Mouse (Mus musculus) liver, embryonic 16.5 days (tissue): Measurements from ENCODE around the gene Rps21. TPM values are rescaled to one million over a fixed set of nuclear protein-coding genes. Genes with fewer than 3 reads are reported as not detected.
A peak's percentile ranks its signal among the peaks of the same experiment; 100 is the strongest.

Experiments used
- ATAC-seq: fragments of 200-750 bp; cut with Nextera tagmentation; 2 replicates; pipeline ENCODE4 v1.8.0; 2017; ENCODE audit warnings: low read depth, mild to moderate bottlenecking, moderate number of reproducible peaks, moderate library complexity
- H3K27ac ChIP-seq: fragments of 300-500 bp; sonication (generic); 2 replicates; pipeline ENCODE4 v1.5.1; 2014; ENCODE audit warnings: mild to moderate bottlenecking, low read length
- H3K27me3 ChIP-seq: fragments of 300-500 bp; sonication (generic); 2 replicates; pipeline ENCODE4 v1.6.1; 2014; ENCODE audit warnings: low read depth, low read length, mixed read lengths; ENCODE audit not compliant: control insufficient read depth, insufficient read depth
- H3K36me3 ChIP-seq: fragments of 300-500 bp; sonication (generic); 2 replicates; pipeline ENCODE4 v1.6.1; 2014; ENCODE audit warnings: mild to moderate bottlenecking; ENCODE audit not compliant: control insufficient read depth, insufficient read depth
- H3K4me1 ChIP-seq: fragments of 300-500 bp; sonication (generic); 2 replicates; pipeline ENCODE4 v1.6.1; 2014; ENCODE audit warnings: low read depth, low read length, mixed read lengths; ENCODE audit not compliant: control insufficient read depth
- H3K4me2 ChIP-seq: fragments of 300-500 bp; sonication (generic); 2 replicates; pipeline ENCODE4 v1.6.1; 2014; ENCODE audit warnings: low read depth, low read length, mixed read lengths
- H3K4me3 ChIP-seq: fragments of 300-500 bp; sonication (generic); 2 replicates; pipeline ENCODE4 v1.5.1; 2014; ENCODE audit warnings: low read depth, mild to moderate bottlenecking, low read length
- H3K9ac ChIP-seq: fragments of 300-500 bp; sonication (generic); 2 replicates; pipeline ENCODE4 v1.6.1; 2014; ENCODE audit warnings: low read depth, low read length
- H3K9me3 ChIP-seq: fragments of 300-500 bp; sonication (generic); replicated peaks from 2 replicates; pipeline ENCODE4 v1.6.1; 2016; ENCODE audit warnings: low read length; ENCODE audit not compliant: control insufficient read depth
- WGBS: fragments of 180-500 bp; shearing (Covaris S2); extraction: QIAGEN DNeasy Blood & Tissue Kit; methylation state at CpG from one replicate; pipeline ENCODE4 v1.1.7; 2014; ENCODE audit not compliant: insufficient replicate concordance; 5-methylcytosine and 5-hydroxymethylcytosine counted together
- polyA plus RNA-seq: library from polyadenylated mRNA; unstranded; fragments of >200 nt; fragmentation: Nextera tagmentation; extraction: Ambion mirVana; gene quantifications from 2 replicates; pipeline ENCODE4 v1.2.1, GENCODE M21; 2015

Rps21 gene
- polyA plus RNA-seq, 1 experiment from 2014 or later, result 262 TPM

GRCm38 (mm10) chr2:180271804-180272395 lies 14.7 kb downstream of the Rps21 start:
- Histone ChIP-seq H3K36me3 (no peaks in the 10 kb centered on the region), H3K27me3 (no peaks in the 10 kb centered on the region), H3K4me3 (no peak overlapping the region), H3K9ac (no peak overlapping the region), H3K4me1 (peaks cover 33% of the 10 kb centered on the region), H3K4me2 (peak overlapping the region; percentile 96), H3K9me3 (no peaks in the 10 kb centered on the region), H3K27ac (no peak overlapping the region)
- 79% methylated on average over 5 of the region's 5 CpGs for WGBS
- ATAC-seq, result no peak

- H3K27ac ChIP-seq, result peak overlapping the region; percentile 31; the same call in 1 of the 2 replicates
- H3K4me1 ChIP-seq, result peaks cover 37% of the 10 kb centered on the region
- H3K4me3 ChIP-seq, result peak overlapping the region; percentile 78
- 1% methylated on average over 30 of the region's 37 CpGs for WGBS
- H3K9ac ChIP-seq, result peak overlapping the region; percentile 82
- peak overlapping the region; percentile 96 for H3K4me2 ChIP-seq
- no peaks in the 10 kb centered on the region for H3K9me3 ChIP-seq
- H3K36me3 ChIP-seq, result no peaks in the 10 kb centered on the region
- H3K27me3 ChIP-seq, result no peaks in the 10 kb centered on the region
- ATAC-seq, result peak; percentile 43
Observed at GRCm38 (mm10) chr2:180272884-180273321, 15.7 kb downstream of the Rps21 start.

GRCm38 (mm10) chr2:180273394-180274244 lies 16.4 kb downstream of the Rps21 start, which contains the start of gene Cables2:
Gene Cables2 (minus strand): TSS chr2:180273496.
- Histone ChIP-seq H3K36me3 (no peaks in the 10 kb centered on the region), H3K9me3 (no peaks in the 10 kb centered on the region), H3K27ac (peak within 1 kb of the TSS; percentile 31; the same call in 1 of the 2 replicates), H3K27me3 (no peaks in the 10 kb centered on the region), H3K9ac (peak within 1 kb of the TSS; percentile 82), H3K4me1 (peaks cover 37% of the 10 kb centered on the region), H3K4me2 (peak within 1 kb of the TSS; percentile 96), H3K4me3 (peak within 1 kb of the TSS; percentile 78)
- 4% methylated on average over 68 of the region's 68 CpGs for WGBS
- peak; percentile 94 for ATAC-seq

- H3K36me3 ChIP-seq, result no peaks in the 10 kb centered on the region
- no peaks in the 10 kb centered on the region for H3K27me3 ChIP-seq
- H3K4me1 ChIP-seq, result peaks cover 37% of the 10 kb centered on the region
- no peak overlapping the region for H3K9ac ChIP-seq
- H3K4me3 ChIP-seq, result no peak overlapping the region
- ATAC-seq, result no peak
- 76% methylated on average over 2 of the region's 2 CpGs for WGBS
- H3K27ac ChIP-seq, result no peak overlapping the region
- H3K9me3 ChIP-seq, result no peaks in the 10 kb centered on the region
- H3K4me2 ChIP-seq, result no peak overlapping the region
Observed at GRCm38 (mm10) chr2:180274523-180274922, 17.3 kb downstream of the Rps21 start.

GRCm38 (mm10) chr2:180275836-180276235 lies 18.7 kb downstream of the Rps21 start:
- Histone ChIP-seq H3K4me2 (peak overlapping the region; percentile 38), H3K27me3 (no peaks in the 10 kb centered on the region), H3K36me3 (no peaks in the 10 kb centered on the region), H3K4me1 (peaks cover 37% of the 10 kb centered on the region), H3K9ac (no peak overlapping the region), H3K4me3 (peak overlapping the region; percentile 15; the same call in 1 of the 2 replicates), H3K9me3 (no peaks in the 10 kb centered on the region), H3K27ac (no peak overlapping the region)
- WGBS, result under 1% methylated on average over 8 of the region's 8 CpGs
- no peak for ATAC-seq

- Histone ChIP-seq H3K4me2 (peak overlapping the region; percentile 38), H3K27ac (no peak overlapping the region), H3K36me3 (no peaks in the 10 kb centered on the region), H3K27me3 (no peaks in the 10 kb centered on the region), H3K4me1 (peaks cover 35% of the 10 kb centered on the region), H3K9me3 (no peaks in the 10 kb centered on the region), H3K4me3 (peak overlapping the region; percentile 15; the same call in 1 of the 2 replicates), H3K9ac (no peak overlapping the region)
- no peak for ATAC-seq
- WGBS, result 17% methylated on average over 4 of the region's 4 CpGs
Observed at GRCm38 (mm10) chr2:180276385-180276784, 19.2 kb downstream of the Rps21 start.

- no peaks in the 10 kb centered on the region for H3K9me3 ChIP-seq
- no peak overlapping the region for H3K27ac ChIP-seq
- peak overlapping the region; percentile 9; the same call in 1 of the 2 replicates for H3K4me3 ChIP-seq
- H3K4me2 ChIP-seq, result peak overlapping the region; percentile 38
- WGBS, result 2% methylated on average over 8 of the region's 8 CpGs
- H3K9ac ChIP-seq, result no peak overlapping the region
- no peaks in the 10 kb centered on the region for H3K27me3 ChIP-seq
- ATAC-seq, result no peak
- H3K36me3 ChIP-seq, result no peaks in the 10 kb centered on the region
- peaks cover 32% of the 10 kb centered on the region for H3K4me1 ChIP-seq
Observed at GRCm38 (mm10) chr2:180276851-180277259, 19.7 kb downstream of the Rps21 start.

- Histone ChIP-seq H3K9me3 (no peaks in the 10 kb centered on the region), H3K27ac (no peak overlapping the region), H3K36me3 (no peaks in the 10 kb centered on the region), H3K9ac (no peak overlapping the region), H3K4me2 (no peak overlapping the region), H3K4me3 (no peak overlapping the region), H3K4me1 (peaks cover 22% of the 10 kb centered on the region), H3K27me3 (no peaks in the 10 kb centered on the region)
- no peak for ATAC-seq
- 60% methylated on average over 8 of the region's 8 CpGs for WGBS
Observed at GRCm38 (mm10) chr2:180277773-180278320, 20.7 kb downstream of the Rps21 start.
